Mouse (Mus musculus): ENCODE measurements around the gene Trim66. TPM values are rescaled to one million over a fixed set of nuclear protein-coding genes. Genes with fewer than 3 reads are reported as not detected.

Gene Trim66
- polyA plus RNA-seq, 1 experiment from 2014 or later = not detected

DNA sequence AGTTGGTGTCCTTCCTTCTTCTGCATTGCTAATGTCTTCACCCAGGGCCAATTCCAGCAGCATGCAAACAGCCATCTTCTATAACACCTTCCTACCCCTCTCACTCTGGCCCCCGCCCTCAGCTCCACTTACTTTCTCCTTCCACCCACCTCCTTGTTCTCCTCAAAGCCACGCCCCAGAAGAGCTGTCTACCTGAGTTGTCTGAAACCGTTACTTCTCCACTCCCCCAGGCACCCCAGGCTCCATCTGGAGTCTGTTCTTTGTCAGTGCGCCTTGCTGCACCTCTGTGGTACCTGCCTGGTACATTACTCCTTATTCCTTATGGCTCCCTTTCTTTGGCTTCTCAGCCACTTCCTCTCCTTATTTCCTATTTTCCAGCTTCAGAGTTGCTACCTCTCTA is 25.2 kb upstream of the Trim66 start:
- Histone ChIP-seq H3K27ac (ENCODE audit: poor library complexity, severe bottlenecking) (no peak overlapping the region), H3K4me1 (replicated peaks) (peaks cover 23% of the 10 kb centered on the region)
- WGBS = 78% methylated on average over 4 of the region's 4 CpGs

DNA sequence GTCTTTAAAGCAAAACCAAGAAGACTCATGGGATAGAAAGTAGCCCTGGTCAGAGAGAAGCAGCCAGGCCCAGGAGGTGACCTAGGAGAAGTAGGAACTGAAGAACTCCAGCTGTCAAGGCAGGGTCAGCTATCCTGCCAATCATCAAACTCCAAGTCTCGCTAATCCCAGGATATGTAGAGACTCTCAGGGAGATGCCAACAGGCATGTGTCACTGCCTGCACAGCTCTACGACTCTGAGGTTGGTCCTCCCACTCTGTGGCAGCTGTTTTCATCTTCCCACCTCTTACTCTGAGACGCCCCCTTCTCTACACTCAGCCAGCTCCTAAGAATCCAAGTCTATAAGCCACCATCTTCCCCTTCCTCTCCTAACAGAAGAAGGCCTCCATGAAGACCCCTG is 24.8 kb upstream of the Trim66 start:
- Histone ChIP-seq H3K9me3 (replicated peaks) (no peaks in the 10 kb centered on the region), H3K9ac (0 out of 2 replicates have a peak overlapping the region, but pooled peaks have one; percentile 39), H3K36me3 (peaks cover 72% of the 10 kb centered on the region), H3K27me3 (replicated peaks) (no peaks in the 10 kb centered on the region), H3K4me3 (no peak overlapping the region), H3K4me1 (replicated peaks) (peaks cover 23% of the 10 kb centered on the region), H3K4me2 (no peak overlapping the region), H3K27ac (ENCODE audit: poor library complexity, severe bottlenecking) (no peak overlapping the region)
- ATAC-seq (ENCODE audit: insufficient number of reproducible peaks, low FRiP score) = no peak
- 56% methylated on average over 3 of the region's 3 CpGs for WGBS

More for the DNA sequence above, 25.2 kb upstream of the Trim66 start:
- Histone ChIP-seq H3K27me3 (replicated peaks) (no peaks in the 10 kb centered on the region), H3K4me2 (no peak overlapping the region), H3K36me3 (peaks cover 72% of the 10 kb centered on the region), H3K4me3 (no peak overlapping the region), H3K9ac (no peak overlapping the region), H3K9me3 (replicated peaks) (no peaks in the 10 kb centered on the region)
- ATAC-seq (ENCODE audit: insufficient number of reproducible peaks, low FRiP score) = no peak

DNA sequence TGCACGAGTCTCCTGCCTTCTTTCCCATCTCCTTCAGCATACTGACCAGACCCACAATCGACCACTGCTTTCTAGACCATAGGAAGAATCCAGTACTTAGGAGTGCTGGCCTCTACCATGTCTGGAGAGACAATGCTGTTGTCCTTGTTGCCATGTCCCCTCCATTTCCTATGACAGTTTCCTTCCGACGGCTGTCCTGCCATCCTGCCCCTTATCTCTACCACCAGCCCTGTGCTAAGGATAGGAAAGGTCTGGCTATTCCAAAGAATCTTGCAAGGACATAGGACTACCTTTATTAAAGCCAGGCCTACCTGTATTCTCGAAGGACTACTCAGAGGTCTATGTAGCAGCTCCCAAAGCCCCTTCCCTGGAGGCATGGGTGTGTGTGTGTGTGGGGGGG is 23.6 kb upstream of the Trim66 start:
- no peak overlapping the region for H3K27ac ChIP-seq (ENCODE audit: poor library complexity, severe bottlenecking)
- H3K36me3 ChIP-seq = peaks cover 76% of the 10 kb centered on the region
- peaks cover 18% of the 10 kb centered on the region for H3K4me1 ChIP-seq (replicated peaks)
- H3K9me3 ChIP-seq (replicated peaks) = no peaks in the 10 kb centered on the region
- WGBS = 47% methylated on average over 5 of the region's 5 CpGs
- H3K9ac ChIP-seq = no peak overlapping the region
- no peak for ATAC-seq (ENCODE audit: insufficient number of reproducible peaks, low FRiP score)
- no peak overlapping the region for H3K4me2 ChIP-seq
- no peak overlapping the region for H3K4me3 ChIP-seq
- no peaks in the 10 kb centered on the region for H3K27me3 ChIP-seq (replicated peaks)

DNA sequence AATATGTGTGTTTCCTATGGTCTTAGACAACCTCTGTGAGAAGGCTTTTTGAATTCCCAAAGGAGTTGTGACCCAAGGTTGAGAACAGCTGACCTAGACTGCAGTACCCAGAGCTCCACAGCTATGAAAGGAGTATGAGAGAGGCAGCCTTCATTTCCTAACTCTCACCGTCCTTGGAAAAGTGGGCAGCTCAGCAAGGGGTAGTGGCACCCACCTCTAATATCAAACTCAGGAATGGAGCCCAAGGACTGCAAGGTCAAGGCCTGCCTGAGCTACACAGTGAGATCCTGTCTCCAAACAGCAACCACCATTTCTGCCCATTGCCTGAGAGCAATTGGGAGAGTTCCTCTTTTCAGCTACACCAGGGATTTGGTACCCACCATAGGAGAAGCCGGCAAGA is 21.8 kb upstream of the Trim66 start:
- H3K9me3 ChIP-seq (replicated peaks) = no peaks in the 10 kb centered on the region
- H3K4me2 ChIP-seq = no peak overlapping the region
- no peak for ATAC-seq (ENCODE audit: insufficient number of reproducible peaks, low FRiP score)
- no peaks in the 10 kb centered on the region for H3K27me3 ChIP-seq (replicated peaks)
- peaks cover 24% of the 10 kb centered on the region for H3K4me1 ChIP-seq (replicated peaks)
- H3K9ac ChIP-seq = no peak overlapping the region
- WGBS = 78% methylated on average over 2 of the region's 2 CpGs
- H3K36me3 ChIP-seq = peaks cover 76% of the 10 kb centered on the region
- no peak overlapping the region for H3K27ac ChIP-seq (ENCODE audit: poor library complexity, severe bottlenecking)
- no peak overlapping the region for H3K4me3 ChIP-seq

DNA sequence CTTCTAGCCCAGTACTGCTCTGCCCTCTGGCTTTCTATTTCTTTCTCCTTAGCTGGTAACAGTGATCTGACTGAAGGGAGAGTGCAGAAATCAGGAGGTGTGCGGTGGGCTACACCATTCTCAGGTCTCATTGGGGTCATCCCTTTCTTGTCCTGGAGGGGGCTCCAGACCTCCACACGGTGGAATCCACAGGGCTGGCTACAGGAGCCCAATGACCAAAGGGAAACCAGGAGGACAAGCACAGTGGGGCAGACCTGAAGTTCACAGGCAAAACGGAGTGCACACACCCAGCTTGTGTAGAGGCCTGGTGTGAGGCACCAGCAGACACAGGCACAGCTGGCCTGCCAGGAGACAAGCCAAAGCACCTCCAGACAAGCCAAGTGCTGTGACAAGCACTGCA is 20.4 kb upstream of the Trim66 start:
- 16% methylated on average over 3 of the region's 3 CpGs for WGBS

DNA sequence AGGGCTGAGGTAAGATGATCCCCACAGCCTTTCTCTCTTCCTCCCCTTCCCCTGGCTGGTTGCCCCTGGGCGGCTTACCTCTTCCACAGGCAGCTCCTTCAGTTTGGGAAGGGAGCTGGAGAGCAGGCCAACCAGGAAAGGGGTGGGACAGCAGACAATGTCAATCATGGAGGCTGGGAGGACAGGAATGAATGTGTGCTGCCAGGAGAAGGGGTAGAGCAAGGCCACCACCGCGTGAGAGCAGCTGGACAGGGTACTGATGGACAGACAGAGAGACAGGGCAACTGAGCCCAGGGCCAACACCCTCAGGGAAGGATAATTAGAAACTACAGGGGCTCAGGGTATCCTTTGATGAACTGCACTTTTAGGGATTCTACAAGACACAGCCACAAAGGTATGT is 19.6 kb upstream of the Trim66 start:
- H3K9me3 ChIP-seq (replicated peaks) = no peaks in the 10 kb centered on the region
- H3K9ac ChIP-seq = no peak overlapping the region
- H3K4me3 ChIP-seq = no peak overlapping the region
- 61% methylated on average over 3 of the region's 3 CpGs for WGBS
- peaks cover 23% of the 10 kb centered on the region for H3K4me1 ChIP-seq (replicated peaks)
- H3K36me3 ChIP-seq = peaks cover 79% of the 10 kb centered on the region
- no peak for ATAC-seq (ENCODE audit: insufficient number of reproducible peaks, low FRiP score)
- no peak overlapping the region for H3K4me2 ChIP-seq
- H3K27me3 ChIP-seq (replicated peaks) = no peaks in the 10 kb centered on the region
- H3K27ac ChIP-seq (ENCODE audit: poor library complexity, severe bottlenecking) = no peak overlapping the region

More for the DNA sequence above, 20.4 kb upstream of the Trim66 start:
- H3K4me3 ChIP-seq = no peak overlapping the region
- H3K27ac ChIP-seq (ENCODE audit: poor library complexity, severe bottlenecking) = no peak overlapping the region
- H3K27me3 ChIP-seq (replicated peaks) = no peaks in the 10 kb centered on the region
- H3K4me1 ChIP-seq (replicated peaks) = peaks cover 28% of the 10 kb centered on the region
- H3K9me3 ChIP-seq (replicated peaks) = no peaks in the 10 kb centered on the region
- peaks cover 78% of the 10 kb centered on the region for H3K36me3 ChIP-seq
- ATAC-seq (ENCODE audit: insufficient number of reproducible peaks, low FRiP score) = peak; percentile 70
- no peak overlapping the region for H3K9ac ChIP-seq
- H3K4me2 ChIP-seq = no peak overlapping the region

DNA sequence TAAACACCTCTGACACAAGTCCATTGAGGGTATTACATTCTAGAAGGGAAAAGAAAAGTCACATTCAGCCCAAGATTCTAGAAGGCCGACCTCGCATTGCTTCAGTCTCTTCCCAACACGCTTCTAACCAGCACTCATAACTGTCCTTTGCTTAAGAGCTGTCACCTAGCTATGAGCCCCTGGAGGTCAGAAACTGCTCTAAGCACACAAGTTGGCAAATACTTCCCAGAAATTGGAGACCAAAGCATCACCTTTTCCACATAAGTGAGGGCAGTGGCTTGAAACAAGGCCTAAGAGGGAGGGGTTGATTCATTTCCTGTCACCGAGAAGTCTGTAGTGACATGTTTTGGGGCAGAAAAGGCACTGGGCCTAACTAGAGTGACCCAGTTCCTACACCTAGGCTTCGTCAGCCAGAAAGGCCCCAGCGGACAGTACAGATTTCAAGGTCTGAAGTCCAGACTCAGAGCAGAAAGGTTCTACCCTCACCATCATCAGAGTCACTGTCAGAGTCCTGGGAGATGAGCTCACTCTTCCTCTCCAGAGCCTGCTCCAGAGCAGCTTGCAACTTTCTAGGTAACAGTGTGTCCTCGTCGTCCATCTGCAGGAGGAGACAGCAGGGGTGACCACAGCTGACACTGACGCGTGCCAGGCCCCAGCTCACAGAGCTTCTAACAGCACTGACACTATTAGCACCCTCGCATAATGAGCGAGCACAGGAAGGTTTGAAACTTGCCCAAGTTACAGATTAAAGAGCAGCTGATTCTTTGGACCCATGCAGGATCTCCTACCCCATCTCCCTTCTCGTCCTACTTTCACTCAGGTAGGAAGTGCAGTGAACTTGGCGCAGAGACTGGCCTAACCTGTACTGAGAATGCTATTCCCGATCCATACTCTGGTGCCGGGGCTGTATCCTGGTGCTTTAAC is 18.1 kb upstream of the Trim66 start:
- H3K9me3 ChIP-seq (replicated peaks) = no peaks in the 10 kb centered on the region
- peak overlapping the region; percentile 41 for H3K27ac ChIP-seq (ENCODE audit: poor library complexity, severe bottlenecking)
- peaks cover 17% of the 10 kb centered on the region for H3K4me1 ChIP-seq (replicated peaks)
- no peaks in the 10 kb centered on the region for H3K27me3 ChIP-seq (replicated peaks)
- H3K9ac ChIP-seq = 0 out of 2 replicates have a peak overlapping the region, but pooled peaks have one; percentile 6
- ATAC-seq (ENCODE audit: insufficient number of reproducible peaks, low FRiP score) = no peak
- peaks cover 84% of the 10 kb centered on the region for H3K36me3 ChIP-seq
- H3K4me3 ChIP-seq = no peak overlapping the region
- no peak overlapping the region for H3K4me2 ChIP-seq
- 59% methylated on average over 16 of the region's 16 CpGs for WGBS

DNA sequence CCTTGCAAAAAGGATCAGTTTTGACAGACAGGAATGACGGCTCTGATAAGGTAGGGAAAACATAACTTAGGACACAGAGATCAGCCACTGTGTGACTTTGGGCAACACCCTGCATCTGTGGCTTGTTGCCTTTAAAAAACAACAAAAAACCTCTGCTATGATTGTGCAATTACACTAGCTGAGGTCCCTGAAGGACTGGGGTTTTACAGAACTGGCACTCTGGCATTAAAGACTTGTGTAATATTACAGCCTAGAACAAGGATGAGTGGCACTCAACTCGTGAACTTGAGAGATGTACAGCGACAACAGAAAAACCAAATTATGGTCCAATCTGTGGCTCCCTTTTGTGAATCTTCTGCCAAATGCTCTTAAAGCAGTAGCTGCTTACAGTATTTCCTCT is 16.8 kb upstream of the Trim66 start:
- Histone ChIP-seq H3K36me3 (peaks cover 80% of the 10 kb centered on the region), H3K27ac (ENCODE audit: poor library complexity, severe bottlenecking) (no peak overlapping the region)
- WGBS = 77% methylated on average over 3 of the region's 3 CpGs

DNA sequence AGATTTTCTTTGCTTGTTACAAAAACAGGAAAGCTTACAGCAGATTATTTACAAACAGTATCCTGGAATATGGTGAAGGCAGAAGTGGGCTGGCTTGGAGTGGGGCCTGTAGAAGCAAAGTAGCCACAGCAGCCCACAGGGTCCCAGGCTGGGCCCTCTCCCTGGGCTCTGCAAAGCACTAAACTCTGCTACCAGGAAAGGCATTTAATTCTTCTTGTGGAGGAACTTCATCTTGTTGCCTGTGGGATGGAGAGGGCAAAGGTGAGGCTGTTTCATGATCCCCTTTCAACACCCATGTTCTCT is 16.5 kb upstream of the Trim66 start:
- no peak for ATAC-seq (ENCODE audit: insufficient number of reproducible peaks, low FRiP score)
- H3K36me3 ChIP-seq = peaks cover 78% of the 10 kb centered on the region
- H3K27ac ChIP-seq (ENCODE audit: poor library complexity, severe bottlenecking) = peak overlapping the region; percentile 24; the same call in 1 of the 2 replicates
- peaks cover 29% of the 10 kb centered on the region for H3K4me1 ChIP-seq (replicated peaks)
- no peaks in the 10 kb centered on the region for H3K27me3 ChIP-seq (replicated peaks)
- no peak overlapping the region for H3K9ac ChIP-seq
- no peaks in the 10 kb centered on the region for H3K9me3 ChIP-seq (replicated peaks)
- no peak overlapping the region for H3K4me2 ChIP-seq
- no peak overlapping the region for H3K4me3 ChIP-seq

More for the DNA sequence above, 16.8 kb upstream of the Trim66 start:
- H3K4me3 ChIP-seq = no peak overlapping the region
- no peaks in the 10 kb centered on the region for H3K9me3 ChIP-seq (replicated peaks)
- H3K4me2 ChIP-seq = no peak overlapping the region
- no peak overlapping the region for H3K9ac ChIP-seq
- no peak for ATAC-seq (ENCODE audit: insufficient number of reproducible peaks, low FRiP score)
- H3K27me3 ChIP-seq (replicated peaks) = no peaks in the 10 kb centered on the region
- peaks cover 29% of the 10 kb centered on the region for H3K4me1 ChIP-seq (replicated peaks)

DNA sequence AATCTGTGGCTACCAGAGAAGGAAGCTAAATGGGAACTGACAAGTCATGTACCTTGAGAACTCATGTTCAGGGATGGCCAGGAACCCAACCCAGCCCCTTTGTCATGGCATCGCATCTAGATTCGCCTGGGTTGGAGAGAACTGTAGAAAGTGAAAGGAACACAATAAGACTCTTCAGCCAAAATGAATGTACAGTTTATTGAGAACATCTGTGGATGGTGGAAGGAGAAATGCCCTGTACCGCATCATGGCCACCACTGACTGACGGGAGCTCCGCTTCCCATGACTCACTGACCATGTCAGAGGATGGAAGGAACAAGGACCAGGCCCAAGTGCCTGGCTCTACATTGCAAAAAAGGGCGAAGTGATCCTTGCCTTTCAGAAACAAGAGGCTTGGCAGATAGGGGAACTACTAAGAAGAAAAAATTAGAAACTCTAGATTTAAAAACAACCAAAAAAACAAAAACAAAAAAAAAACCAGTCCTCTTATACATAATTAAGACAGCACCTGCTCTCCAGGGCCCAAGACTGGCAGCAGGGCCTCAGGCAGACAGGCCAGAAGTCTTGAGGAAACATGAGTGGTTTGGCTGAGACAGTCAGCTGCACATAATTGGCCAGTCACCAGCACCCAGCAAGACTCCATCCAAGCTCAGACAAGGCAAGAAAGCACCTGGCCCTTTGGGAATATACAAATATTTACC is 16.0 kb upstream of the Trim66 start:
- ATAC-seq (ENCODE audit: insufficient number of reproducible peaks, low FRiP score) = no peak
- peaks cover 29% of the 10 kb centered on the region for H3K4me1 ChIP-seq (replicated peaks)
- no peak overlapping the region for H3K4me3 ChIP-seq
- H3K4me2 ChIP-seq = no peak overlapping the region
- H3K27ac ChIP-seq (ENCODE audit: poor library complexity, severe bottlenecking) = no peak overlapping the region
- H3K9ac ChIP-seq = no peak overlapping the region
- no peaks in the 10 kb centered on the region for H3K27me3 ChIP-seq (replicated peaks)
- H3K36me3 ChIP-seq = peaks cover 78% of the 10 kb centered on the region
- WGBS = 66% methylated on average over 6 of the region's 6 CpGs
- no peaks in the 10 kb centered on the region for H3K9me3 ChIP-seq (replicated peaks)

DNA sequence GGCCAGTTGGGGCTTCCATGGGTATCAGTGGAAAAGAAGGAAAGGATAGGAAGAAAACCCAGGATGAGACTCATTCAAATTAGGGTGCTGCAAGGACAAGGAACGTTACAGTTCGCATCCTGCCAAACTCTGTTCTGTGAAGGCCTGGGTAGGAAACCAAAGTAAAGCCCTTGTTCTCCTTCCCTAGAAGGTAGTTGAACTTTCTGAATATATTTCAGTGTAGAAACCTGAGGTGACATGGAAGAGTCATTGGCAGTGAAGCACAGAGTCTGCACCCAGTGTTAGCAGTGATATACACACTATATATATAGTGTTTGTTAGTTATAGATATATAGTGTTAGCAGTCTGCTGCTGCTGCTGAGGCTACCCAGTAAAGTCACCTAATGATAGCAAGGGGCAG is 15.4 kb upstream of the Trim66 start:
- Histone ChIP-seq H3K9me3 (replicated peaks) (no peaks in the 10 kb centered on the region), H3K9ac (no peak overlapping the region), H3K36me3 (peaks cover 78% of the 10 kb centered on the region), H3K27me3 (replicated peaks) (no peaks in the 10 kb centered on the region), H3K4me1 (replicated peaks) (peaks cover 29% of the 10 kb centered on the region), H3K4me3 (no peak overlapping the region), H3K4me2 (no peak overlapping the region), H3K27ac (ENCODE audit: poor library complexity, severe bottlenecking) (no peak overlapping the region)
- no peak for ATAC-seq (ENCODE audit: insufficient number of reproducible peaks, low FRiP score)
- 65% methylated on average over 2 of the region's 2 CpGs for WGBS

All from heart, embryonic 12.5 days (tissue).